Mouse (Mus musculus) erythroid progenitor cell, adult 5-6 weeks (primary cell): Measurements from ENCODE around the gene Asic2. TPM values are rescaled to one million over a fixed set of nuclear protein-coding genes. Genes with fewer than 3 reads are reported as not detected.

Experiments
- ATAC-seq: replicated peaks from 2 replicates; pipeline ENCODE4 v1.8.0; 2016; ENCODE audit warnings: moderate number of reproducible peaks, mild to moderate bottlenecking, moderate TSS enrichment, inconsistent platforms; ENCODE audit not compliant: poor library complexity, low FRiP score, severe bottlenecking
- total RNA-seq, 2 experiments: library from RNA; stranded (forward) in 1 of 2; stranded (reverse) in 1 of 2; fragments of 150-400 nt in 1 of 2; fragments of 186-747, 209-891 nt in 1 of 2; gene quantifications; 2 replicates each; pipeline versions ENCODE4 v1.2.3 to v1.2.4; 2015 to 2017; ENCODE audit warnings: low replicate concordance in 2 of 2

Asic2 gene
- total RNA-seq, 2 experiments from 2014 or later = 0.76 TPM; not detected in 1

DNA sequence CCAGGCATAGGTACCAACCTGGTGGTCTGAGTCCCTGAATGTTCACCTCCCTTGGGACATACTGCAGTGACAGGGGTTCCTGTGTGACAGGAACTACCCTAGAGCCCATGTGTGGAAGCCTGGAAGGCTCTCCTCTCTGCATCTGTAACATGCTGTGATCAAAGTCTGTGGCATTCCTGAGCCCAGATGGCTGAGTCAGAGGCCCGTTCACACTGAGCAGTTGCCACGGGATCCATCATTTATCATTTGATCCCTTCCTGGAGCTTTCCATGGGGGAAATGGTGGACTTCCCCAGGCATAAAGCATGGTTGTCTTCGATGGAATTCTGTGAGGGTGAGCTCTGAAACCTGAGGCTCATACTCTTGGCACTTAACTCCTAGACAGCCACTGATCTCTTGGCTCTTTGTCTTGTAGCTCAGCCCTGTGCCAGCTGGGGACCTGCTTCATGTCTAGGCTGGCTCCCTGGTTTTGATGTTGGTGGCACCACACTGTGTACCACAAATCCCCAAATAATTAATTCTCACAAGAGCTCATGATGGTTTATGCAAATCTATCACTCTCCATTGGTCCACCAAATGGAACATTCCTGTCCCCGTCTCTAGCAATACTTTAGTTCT lies 1054.7 kb downstream of the Asic2 start:
- ATAC-seq = no peak

DNA sequence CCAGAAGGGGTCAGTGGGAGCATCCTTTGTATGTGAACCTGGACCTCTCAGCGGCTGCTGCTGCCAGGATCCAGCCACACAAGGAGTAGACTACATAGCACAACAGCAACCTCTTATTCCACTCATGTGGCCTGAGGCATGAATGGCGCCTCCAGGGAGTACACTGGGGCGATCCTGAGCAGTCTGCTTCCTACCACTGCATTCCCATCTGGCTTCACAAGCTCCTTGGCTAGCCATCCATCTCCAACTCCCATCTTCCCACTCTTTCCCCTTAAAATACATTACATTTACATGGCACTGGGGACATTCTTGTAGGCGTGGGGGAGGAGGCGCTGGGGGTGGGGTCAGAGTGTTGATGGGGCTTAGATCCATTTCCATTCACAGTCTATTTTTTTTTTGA lies 1055.5 kb downstream of the Asic2 start:
- no peak for ATAC-seq

DNA sequence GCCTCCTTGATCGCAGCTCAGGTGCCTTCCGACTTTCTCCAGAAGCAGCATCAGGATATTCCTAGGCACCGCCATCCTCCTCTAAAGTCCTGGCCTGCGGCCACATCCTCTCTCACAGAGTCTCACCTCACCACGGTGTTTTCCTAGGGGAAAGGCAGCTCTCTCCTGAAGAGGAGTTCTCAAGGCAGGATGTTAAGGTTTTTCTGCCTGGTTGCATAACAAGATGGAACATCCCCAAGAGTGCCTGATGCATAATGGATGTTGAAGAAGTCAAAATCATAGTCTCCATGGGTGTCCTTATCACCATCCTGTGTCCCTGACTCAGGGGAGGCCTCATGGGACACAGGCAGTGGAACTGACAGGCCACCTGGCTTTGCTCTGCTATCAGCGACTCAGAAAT lies 1060.4 kb downstream of the Asic2 start:
- ATAC-seq = no peak

DNA sequence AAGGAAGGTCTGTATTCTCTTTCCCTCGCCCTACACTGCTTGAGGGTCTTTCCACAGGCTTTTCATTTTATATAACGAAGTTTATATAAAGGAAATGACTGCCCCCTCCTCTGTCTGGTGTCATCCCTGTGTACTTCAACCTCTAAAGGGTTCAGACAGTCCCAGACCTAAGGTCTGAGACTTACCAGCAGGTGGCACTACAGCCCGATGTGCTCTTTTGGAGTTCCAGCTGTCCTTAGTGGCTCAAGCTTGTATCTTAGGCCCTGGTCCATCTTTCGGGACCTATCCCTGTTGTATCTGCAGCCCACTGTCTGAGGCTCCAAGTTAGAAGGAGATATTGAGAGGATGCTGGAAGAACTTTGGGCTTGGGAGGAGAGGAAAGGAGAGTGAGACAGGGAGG lies 1061.8 kb downstream of the Asic2 start:
- no peak for ATAC-seq

DNA sequence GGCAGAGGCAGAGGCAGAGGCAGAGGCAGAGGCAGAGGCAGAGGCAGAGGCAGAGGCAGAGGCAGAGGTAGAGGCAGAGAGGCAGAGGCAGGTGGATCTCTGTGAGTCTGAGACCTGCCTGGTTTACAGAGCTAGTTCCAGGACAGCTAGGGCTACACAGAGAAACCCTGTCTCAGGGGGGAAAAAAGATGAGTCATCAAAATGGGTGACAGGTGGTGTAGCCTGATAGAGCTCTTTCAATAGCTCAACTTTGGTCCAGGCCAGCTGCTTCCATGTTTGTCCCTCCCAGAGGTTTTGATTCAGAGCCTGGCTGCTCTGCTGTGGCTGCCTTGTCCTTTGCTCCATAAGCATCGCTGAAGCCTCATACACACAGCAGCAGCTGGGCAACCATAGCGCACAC lies 1063.7 kb downstream of the Asic2 start:
- no peak for ATAC-seq

DNA sequence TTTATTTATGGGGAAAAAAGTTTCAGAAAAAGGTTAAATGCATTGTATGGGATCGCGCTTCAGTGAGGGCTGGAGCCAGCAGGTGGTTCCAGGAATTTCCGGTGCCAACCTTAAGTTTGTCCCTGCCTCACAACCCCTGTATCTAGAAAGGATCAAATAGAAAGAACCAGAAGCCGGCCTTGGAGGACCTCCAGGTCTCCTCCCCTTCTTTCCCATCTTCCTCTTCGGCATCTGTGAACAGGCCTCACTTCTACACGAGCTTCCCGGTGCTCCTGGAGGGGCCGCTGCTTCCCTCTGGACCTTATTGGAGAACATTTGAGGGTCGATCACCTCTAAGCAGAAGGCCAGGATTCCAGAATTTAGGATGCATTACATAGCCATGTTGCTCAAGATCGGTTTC lies 1064.8 kb downstream of the Asic2 start:
- no peak for ATAC-seq

DNA sequence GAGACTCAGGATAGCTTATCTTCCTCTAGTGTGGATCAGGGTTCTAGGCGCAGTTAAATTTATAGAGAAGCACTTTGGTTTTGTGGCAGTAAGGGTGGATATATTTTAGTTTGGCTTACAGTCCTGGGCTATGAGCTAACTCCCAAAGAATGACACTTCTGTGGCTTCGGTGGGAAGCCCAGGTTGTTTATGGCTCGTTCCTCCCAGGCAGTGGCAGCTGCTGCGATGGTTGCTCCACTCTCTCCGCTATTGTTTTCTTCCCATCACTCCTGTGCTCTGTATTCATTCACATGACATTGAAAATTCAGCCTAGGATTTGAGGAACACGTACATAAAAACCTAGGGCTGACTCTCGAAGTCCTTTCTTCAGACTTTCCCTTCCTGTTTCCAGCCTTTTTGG lies 1065.6 kb downstream of the Asic2 start:
- ATAC-seq = no peak

DNA sequence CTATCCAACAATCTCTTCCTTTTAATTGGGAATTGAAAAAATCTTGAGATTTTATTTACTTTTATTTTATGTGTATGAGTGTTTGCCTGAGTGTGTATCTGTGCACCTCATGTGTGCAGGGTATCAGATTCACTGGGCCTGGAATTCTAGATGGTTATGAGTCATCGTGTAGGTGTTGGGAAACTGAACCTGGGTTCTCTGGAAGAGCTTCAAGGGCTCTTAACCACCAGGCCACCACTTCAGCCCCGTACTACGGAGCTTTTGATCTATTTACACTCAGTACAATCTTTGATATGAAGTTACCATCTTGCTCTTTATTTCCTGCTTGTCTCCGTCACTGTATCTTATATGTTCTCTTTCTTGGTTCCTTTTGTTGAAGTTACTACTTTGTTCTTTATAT lies 1067.7 kb downstream of the Asic2 start:
- ATAC-seq = no peak

DNA sequence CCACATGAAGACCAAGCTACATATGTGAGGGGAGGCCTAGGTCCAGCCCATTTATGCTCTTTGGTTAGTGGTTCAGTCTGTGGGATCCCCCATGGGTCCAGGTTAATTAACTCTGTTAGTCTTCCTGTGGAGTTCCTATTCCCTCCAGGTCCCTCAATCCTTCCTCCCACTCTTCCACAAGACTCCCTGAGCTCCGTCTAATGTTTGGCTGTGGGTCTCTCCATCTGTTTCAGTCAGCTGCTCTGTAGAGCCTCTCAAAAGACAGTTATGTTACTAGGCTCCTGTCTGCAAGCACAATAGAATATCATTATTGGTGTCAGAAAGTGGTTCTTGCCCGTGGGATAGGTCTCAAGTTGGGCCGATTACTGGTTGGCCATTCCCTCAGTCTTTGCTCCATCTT lies 1072.4 kb downstream of the Asic2 start:
- ATAC-seq = no peak

DNA sequence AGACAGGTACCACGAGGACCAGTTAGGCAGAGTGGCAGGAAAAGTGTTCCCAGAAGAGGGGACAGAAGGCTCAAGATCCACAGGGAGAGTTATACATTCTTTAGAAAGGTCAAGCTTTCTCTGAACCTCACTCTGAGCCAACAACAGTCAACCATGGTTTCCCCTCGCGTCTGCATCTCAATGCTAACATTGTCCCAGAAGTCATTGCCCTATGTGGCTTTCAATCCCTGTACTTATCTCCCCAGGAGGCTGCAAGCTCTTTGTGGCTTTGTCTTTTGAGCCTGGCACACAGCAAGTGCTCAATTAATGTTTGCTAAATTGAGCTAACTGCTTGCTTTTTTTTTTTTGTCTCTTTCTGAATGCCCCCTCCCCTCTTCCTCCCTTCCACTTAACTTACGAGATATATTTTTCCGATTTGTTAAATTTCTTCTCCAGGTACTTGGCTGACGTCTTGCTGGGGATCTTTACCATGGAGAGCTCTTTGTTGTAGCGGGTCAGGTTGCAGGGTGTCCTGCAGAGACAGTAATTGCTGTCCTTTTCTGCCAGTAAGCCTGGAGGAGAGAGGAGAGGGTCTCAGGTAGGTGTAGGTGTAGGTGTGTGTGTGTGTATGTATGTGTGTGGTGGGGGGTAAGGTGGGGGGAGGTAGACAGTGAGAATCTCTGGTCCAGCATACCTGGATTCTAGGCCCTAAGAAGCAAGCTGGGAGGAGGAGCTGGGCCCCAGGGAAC lies 1078.8 kb downstream of the Asic2 start:
- ATAC-seq = no peak

DNA sequence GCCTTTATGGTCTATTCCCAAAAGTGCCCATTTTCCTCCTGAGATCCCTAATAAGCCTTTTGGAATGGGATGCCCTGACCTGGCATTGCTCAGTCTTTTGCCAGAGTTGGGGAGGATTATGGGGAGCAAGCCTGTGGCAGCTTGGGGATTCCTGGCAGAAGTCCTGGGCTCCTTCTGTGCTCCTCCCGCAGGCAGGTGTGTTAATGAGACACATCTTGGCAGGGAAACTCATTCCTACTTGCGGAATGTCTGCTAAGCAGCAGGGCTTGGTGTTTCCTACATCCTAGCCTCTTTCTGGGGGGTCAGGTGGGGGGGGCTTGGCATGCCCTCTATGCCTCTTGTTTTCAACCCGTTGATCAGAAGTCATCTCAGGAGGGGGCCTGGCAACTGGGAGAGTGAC lies 1081.2 kb downstream of the Asic2 start:
- no peak for ATAC-seq

DNA sequence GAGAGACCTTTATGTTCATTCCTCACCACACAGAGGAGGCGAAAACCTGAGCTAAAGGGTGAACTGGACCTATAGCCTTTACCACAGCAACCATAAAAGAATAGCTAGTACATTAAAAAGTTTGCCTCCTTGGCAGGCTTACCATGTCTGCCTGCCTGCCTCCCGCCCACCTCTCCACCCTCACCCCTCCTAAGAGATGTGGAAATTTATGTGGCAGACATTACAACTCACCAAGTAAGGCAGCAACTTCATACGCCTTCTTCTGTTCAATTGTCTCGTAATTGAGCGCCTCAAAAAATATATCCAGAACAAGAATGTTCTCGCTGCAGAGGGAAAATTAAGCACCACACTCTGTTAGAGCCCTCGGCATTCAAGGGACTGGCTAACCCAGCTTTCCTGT lies 1081.9 kb downstream of the Asic2 start:
- no peak for ATAC-seq

DNA sequence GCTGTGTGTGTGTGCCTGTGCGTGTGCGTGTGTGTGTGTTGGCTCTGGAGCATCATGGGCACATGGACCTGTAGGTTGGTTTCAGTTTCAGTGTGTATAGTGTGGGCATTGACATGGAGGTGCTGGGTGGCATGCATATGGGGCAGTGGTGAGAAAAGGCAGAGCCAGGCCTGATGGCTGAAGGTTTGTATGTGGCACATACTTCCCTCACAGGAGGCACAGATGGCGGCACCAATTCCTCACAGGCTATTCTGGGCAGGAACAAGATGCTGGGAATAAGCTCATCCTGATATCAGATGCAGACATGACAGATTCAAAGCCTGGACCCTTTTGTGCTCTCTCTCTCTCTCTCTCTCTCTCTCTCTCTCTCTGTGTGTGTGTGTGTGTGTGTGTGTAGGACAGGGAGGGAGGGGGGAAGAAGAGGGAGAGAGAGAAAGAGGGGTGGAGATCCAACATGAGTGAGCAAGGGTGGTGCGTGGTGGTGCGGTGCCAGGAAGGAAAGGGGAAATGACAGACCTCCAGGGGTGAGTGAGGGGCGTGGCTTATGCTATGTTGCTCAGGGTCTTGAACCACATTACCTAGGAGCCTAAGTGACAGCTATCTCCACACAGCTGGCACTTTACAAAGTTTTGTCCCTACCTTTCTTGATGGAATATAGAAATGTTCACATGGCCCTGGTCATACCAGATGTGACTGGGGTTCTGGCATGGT lies 1083.6 kb downstream of the Asic2 start:
- ATAC-seq = no peak

DNA sequence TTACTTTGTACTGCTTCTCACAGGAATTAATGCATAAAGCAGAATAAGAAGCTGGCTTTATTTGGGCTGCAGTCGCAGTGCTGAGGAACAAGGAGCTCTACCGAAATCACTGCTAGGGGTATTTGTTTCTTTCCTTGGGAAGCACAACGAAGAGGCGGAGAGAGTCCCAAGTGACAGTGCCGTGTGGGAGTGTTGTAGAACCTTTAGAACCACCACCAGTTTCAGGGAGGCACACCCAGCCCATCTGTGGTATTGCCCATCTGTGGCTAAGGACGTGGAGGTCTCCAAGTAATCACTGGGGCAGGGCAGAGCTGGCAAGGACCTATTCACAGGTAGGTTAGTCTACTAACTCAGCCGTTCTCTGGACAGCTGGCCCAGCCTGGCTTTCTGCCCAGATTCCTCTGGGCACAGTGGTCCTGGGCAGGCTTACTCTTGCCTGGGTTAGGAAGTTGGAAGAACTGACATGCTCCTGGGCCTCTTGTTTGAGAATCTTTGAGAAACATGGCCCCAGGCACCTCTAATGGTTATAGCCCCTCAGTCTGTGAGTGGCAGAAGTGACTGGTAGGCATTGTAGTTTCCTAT lies 1085.9 kb downstream of the Asic2 start:
- no peak for ATAC-seq

DNA sequence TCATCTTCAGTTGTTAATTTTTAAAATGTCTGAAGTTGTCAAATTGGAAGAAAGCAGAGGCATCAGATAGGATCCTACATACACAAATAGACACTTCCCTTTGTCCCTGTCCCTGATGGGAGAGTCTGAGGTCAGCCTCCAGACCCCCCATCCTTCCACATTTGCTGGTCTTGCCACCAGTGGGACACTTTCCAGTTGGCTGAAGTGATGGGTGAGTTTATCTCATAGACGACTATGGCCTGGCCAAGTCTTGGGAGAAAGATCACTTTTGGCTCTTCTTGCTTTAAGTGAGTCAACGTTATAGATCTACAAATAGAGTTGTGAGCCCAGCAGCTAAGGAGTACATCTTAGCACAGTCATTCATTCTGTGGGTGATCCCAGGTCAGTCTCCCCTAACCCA lies 1090.2 kb downstream of the Asic2 start:
- no peak for ATAC-seq

DNA sequence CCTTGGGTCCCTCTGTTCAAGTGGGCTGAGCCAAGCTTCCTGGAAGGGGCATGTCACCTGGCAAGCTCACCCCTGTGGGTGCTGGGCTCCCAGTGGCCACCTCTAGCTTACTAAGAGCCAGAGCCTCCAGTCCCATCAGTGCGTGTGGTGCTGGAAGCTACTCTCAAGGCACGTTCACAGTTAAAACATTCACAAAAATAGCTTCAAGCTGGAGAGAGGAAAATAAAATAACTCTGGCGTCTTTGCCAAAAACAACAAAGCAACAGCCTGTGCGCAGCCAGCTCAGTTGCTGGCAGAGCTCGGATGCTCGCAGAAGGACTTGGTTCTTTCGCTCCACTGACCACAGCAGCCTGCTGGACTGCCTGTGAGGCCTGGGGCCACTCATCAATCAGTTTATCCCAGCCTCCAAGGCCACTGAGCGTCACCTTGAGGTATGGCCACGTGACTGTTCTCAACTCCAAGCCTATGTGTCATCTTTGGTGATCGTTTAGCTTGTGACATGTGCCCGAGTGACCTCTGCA lies 1091.1 kb downstream of the Asic2 start:
- ATAC-seq = no peak

DNA sequence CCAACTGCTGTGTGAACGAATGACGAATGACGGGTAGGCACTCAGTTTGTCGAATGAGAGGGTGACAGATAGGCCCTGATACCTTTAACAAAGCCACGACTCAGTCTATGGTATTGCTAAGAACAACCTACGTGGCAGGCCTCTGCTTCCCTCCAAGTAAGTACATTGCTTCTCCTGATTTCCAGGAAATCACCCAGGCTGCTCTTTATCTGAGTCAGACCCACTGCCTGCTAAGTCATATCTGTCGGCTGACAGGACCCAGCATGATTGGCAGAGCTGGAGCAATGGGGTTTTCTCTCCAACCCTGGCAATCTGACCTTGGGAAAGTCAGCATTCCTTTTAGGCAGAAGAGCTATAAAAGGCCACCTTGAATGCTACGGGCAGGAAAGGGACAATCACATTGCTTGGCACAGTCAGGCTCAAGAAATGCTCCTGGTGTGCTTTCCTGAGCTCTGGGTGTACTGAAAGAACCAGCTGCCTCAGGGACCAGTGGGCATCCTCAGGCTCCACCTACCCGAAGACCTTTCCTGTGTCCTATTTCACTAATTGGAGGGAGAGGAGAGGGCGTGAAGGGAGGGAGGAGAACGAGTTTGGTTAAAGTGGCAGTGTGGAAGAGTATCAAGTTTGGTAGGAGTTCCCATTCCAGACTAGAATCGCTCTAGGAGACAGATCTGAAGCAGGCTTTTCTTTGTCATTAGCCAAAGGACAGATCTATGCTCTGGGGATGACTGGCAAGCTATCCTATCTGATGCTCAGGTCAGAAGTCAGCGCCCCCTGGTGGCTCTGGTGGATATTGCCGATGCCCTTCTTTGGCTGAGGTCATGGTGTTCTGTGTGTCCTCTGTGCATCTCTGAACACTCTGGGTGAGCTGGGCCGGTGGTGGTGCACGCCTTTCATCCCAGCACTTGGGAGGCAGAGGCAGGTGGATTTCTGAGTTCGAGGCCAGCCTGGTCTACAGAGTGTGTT lies 1095.5 kb downstream of the Asic2 start:
- peak; percentile 57; the same call in 1 of the 2 replicates for ATAC-seq

DNA sequence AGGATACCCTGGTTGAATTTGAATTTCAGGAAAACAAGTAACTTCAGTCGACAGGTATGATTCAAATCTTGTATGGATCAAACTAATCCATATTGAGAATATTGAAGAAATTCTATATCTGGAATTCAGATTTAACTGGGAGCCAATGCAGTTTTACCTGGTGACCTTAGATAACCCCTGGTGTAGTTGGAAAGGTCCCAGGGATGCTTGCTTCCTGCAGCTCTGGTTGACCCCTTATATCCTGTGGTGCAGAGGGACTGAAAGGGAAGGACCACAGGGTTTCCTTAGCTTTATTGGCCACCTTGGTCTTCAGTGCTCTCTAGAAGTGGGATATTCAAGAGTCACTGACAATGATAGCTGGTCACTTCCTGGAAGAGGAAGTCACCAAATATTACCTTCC lies 1100.2 kb downstream of the Asic2 start:
- ATAC-seq = no peak

DNA sequence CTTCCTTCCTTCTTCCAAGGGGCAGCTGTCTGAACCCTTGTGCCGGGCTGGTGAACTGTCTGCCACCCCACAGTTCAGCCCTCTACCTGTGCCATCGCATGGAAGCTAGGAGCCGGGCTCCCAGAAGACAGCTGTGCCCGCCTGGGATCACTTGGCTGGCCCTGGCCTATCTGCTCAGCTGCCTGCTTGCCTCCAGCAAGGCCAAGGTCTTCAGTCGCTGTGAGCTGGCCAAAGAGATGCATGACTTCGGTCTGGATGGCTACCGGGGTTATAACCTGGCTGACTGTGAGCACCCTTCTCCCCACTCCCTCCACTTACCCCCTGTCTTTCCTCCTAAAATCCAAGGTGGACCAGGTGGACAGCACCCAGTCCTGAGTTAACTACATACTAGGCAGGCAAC lies 1105.3 kb downstream of the Asic2 start:
- ATAC-seq = no peak

DNA sequence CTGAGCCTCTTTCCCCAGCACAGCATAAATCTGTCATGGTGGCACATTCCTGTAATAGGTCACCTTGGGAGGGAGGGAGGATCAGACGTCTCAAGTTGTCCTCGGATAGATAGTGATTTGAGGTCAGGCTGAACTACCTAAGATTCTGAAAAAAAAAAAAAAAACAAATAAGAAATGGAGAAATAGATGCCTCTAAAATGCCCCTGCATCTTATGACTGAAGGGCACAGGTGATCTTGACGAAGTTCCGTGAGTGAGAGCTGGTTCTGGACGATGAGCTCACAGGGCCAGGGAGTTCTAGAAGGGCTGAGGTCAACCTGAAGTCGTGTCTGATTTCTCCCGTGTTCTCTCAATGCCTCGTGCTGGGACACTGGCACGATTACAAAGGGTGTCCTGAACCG lies 1110.2 kb downstream of the Asic2 start, which contains the start of gene Spaca3:
Gene Spaca3, plus strand, starts transcription at position 301 of the 400 bp plus-strand sequence.
- ATAC-seq = no peak
